Mouse (Mus musculus) cerebellum, postnatal 36 days (tissue): ENCODE data around the gene Pip5k1a.
"Not testable (repeated sequence)": the region's sequence is repeated elsewhere in the genome, so short reads cannot be mapped to it uniquely, and the experiment has no call there.

Source experiments
- DNase-seq, 2 experiments: peaks; one replicate each; pipeline ENCODE4 v3.0.0; 2021 to 2022; ENCODE audit warnings: mixed read lengths in 2 of 2

The Pip5k1a gene

GRCm38 (mm10) chr3:95106338-95107117 is at the start of gene Pip5k1a:
Gene Pip5k1a (minus strand): TSS chr3:95106930.
- peak; percentile 97 for DNase-seq

DNA sequence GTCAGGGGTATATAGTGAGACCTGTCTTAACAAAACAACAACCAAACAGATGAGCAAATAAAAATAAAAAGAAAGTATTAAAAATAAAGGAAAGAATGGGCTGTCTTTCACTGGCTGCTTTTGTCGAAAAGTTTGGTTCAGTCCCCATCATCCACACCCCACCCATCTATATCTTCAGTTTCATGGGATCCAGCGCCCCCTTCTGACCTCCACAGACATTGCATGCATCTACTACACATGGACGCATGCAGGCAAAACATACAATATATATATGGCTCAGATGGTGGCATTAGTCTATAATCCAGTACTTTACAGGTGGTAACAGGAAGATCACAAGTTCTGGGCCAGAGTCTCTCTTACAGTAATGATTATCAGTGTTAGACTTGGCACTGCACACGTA is 47.1 kb upstream of the Pip5k1a start:
- peak; percentile 35 to 40 for DNase-seq

DNA sequence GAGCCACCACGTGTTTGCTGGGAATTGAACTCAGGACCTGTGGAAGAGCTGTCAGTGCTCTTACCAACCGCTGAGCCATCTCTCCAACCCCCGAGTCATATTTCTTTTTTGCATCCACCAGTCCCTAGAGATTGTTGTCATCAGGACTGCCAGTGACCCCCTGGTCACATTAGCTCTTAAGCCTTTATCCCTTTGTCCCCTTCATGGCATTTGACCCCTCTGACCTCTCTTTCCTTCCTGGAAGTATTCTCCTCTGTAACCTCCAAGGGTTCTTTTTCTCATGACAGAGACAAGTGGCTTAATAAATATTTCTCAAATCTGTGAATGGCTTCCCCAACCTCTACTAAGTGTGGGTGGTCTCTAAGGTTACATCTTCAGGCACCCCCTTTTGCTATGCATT is 41.2 kb upstream of the Pip5k1a start:
- no peak for DNase-seq

DNA sequence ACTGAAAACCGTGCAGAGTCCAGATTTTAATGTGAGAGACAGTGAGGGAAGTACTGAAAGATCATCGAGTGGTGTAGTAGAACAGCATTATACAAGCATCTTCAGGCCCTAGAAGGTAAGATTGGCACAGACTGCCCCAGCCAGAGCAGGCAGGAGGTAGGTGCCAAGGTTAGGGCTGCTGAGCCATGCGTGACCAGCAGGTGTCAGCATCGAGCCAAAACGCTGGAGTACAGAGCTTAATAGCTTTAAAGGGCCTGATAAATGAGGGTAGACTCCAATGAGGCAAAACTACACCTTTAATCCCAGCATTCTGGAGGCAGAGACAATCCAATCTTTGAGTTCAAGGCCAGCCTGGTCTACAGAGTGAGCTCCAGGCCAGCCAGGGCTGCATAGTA is 35.9 kb upstream of the Pip5k1a start:
- peak; percentile 94 to 98 for DNase-seq

- DNase-seq, result no peak
These were observed 35.4 kb upstream of the Pip5k1a start, which contains the start of gene Tnfaip8l2 for GRCm38 (mm10) chr3:95141952-95142616. Gene Tnfaip8l2 (minus strand): TSS chr3:95142360.

- no peak for DNase-seq
These were observed 34.7 kb upstream of the Pip5k1a start for GRCm38 (mm10) chr3:95141474-95141873.

GRCm38 (mm10) chr3:95140795-95141194 is 34.1 kb upstream of the Pip5k1a start:
- DNase-seq, result no peak

GRCm38 (mm10) chr3:95140289-95140595 is 33.5 kb upstream of the Pip5k1a start:
- no peak for DNase-seq

GRCm38 (mm10) chr3:95139586-95140288 is 33.0 kb upstream of the Pip5k1a start:
- DNase-seq, result no peak

- DNase-seq, result no peak
These were observed 29.6 kb upstream of the Pip5k1a start for GRCm38 (mm10) chr3:95136336-95136735.

DNA sequence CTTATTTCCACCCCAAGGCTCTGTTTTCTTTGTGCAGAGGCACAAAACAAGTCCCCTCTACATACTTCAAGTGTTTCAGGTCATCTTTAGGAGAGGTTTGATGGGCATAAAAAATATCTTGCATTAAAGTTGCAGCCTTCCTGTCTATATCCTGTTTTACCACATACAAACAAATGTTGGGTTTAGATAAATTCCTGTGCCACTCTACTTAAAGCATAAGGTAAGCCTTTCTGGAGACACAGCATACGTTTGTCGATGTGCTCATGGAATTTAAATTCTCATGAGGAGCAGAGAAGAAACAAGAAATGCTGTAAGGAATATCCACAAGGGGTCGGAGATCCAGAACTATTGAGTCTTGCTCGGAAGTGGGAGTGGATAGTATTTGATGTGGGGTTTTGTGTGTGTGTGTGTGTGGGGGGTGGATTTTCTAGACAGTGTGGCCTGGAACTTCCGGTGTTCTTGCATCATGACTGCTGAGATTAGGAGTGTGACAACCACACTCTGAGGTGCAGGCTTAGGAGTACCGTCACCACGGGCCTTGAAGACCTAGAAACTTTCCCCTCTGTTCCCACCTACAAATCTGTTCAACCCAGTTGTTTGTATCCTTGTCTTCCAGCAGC is 28.8 kb upstream of the Pip5k1a start:
- no peak for DNase-seq

- DNase-seq, result peak in 1 of 2 experiments; percentile 43
These were observed 28.3 kb upstream of the Pip5k1a start for GRCm38 (mm10) chr3:95135023-95135422.

DNA sequence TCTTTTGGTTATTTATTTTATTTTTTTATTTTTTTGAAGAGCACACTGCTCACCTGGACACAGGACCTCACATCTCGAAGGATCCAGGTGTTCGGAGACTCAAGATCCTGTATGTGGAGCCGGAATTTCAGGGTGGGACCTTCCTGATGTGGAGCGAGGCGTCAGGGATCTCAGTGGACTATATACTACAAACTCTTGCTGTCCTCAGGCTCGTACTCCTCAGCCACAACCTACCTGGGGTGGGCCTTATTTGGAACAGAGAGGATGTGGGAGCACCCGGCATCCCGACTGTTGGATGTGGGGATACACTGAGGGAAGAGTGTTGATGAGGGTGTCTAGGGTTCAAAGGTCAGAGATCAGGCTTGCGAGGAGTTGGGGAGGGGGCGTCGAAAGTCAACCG is 27.4 kb upstream of the Pip5k1a start:
- DNase-seq, result not testable (repeated sequence)

- peak; percentile 87 to 91 for DNase-seq
These were observed 27.0 kb upstream of the Pip5k1a start, which contains the start of the genes Scnm1 and Lysmd1 for GRCm38 (mm10) chr3:95133680-95134101. Gene Scnm1 (minus strand): TSS chr3:95134011. Gene Lysmd1 (plus strand): TSS chr3:95134088.

DNA sequence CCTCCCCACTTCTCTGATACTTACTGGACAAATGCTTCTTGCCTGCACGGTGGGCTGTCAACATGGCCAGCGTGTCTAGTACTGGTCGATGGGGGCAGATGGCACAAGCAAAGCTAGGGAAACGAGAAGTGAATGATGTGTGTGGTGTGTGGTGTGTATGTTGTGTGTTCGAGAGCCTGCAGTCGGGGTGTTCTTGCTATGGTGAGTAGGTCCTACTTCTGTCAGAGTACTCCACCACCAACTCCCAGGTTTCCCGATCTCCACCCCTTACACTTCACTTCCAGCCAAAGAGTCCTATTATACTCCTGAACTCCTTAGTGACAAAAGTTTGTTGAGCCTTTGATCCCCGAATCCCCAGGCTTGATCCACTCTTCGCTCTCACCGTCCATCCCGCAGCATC is 26.4 kb upstream of the Pip5k1a start:
- no peak for DNase-seq

- DNase-seq, result not testable (repeated sequence)
These were observed 25.7 kb upstream of the Pip5k1a start for GRCm38 (mm10) chr3:95132389-95132788.

DNA sequence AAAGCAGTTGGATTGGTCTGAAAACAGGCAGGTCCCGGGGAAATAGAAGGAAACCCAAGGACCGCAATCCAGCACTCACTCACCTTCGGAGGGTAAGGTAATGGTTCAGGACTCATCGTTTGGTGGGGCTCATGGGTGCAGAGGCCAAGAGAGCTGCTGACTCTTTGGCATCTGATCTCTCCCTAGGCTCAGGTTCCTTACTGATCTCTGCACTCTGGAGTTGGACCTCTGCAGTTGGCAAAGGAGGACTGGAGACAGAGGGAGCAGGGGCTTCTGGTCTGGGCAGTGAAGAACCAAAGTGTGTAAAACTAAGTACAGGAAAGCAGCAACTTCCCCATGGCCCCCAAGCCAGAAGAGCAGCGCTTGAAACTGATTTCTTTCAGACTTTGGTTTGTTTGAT is 23.4 kb upstream of the Pip5k1a start:
- no peak for DNase-seq

GRCm38 (mm10) chr3:95129226-95129651 is 22.5 kb upstream of the Pip5k1a start:
- peak; percentile 62 to 65 for DNase-seq

GRCm38 (mm10) chr3:95124972-95125371 is 18.2 kb upstream of the Pip5k1a start:
- DNase-seq, result no peak

- DNase-seq, result no peak
These were observed 17.5 kb upstream of the Pip5k1a start, which contains the start of gene Tmod4 for GRCm38 (mm10) chr3:95124246-95124645. Gene Tmod4 (plus strand): TSS chr3:95124476.

GRCm38 (mm10) chr3:95121580-95121979 is 14.8 kb upstream of the Pip5k1a start:
- no peak for DNase-seq

DNA sequence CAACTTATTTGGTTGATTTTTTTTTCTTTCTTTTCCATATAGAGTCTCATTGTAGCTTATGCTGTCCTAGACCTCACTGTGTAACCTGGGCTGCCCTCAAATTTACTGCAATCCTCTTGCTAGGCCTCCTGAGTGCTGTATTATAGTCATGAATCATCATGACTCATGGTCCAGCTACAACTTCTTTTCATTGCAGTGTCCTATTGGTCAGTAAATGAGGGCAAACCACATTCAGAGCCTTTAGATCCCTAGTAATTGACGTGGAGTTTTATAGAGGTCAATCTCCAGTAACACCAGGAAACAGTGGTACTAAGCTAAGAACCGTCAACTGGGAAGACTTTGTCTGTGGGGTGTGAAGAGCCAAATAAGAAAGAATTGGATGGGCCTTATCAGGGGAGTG is 11.0 kb upstream of the Pip5k1a start:
- no peak for DNase-seq

GRCm38 (mm10) chr3:95112760-95113159 is 6.0 kb upstream of the Pip5k1a start:
- DNase-seq, result no peak
